Mouse (Mus musculus) hematopoietic stem cell, adult 5-6 weeks (primary cell): ENCODE measurements around the gene Scnm1. TPM values are rescaled to one million over a fixed set of nuclear protein-coding genes. Genes with fewer than 3 reads are reported as not detected.
"Not testable (repeated sequence)": the region's sequence is repeated elsewhere in the genome, so short reads cannot be mapped to it uniquely, and the experiment has no call there.

Source experiments
- ATAC-seq, 2 experiments: fragments of 125-278 bp in 1 of 2; replicated peaks in 1 of 2; 2 replicates each; pipeline ENCODE4 v1.8.0; 2016 to 2017; ENCODE audit warnings: inconsistent platforms in 2 of 2, mild to moderate bottlenecking in 2 of 2, moderate number of reproducible peaks in 2 of 2, low read depth in 1 of 2, moderate TSS enrichment in 1 of 2; ENCODE audit not compliant: low FRiP score in 2 of 2, poor library complexity in 2 of 2, severe bottlenecking in 2 of 2, insufficient read depth in 1 of 2, low TSS enrichment in 1 of 2
- total RNA-seq: library from RNA; stranded (forward); fragments of 172-1452, 232-1000 nt; gene quantifications from 2 replicates; pipeline ENCODE4 v1.2.3, GENCODE M21; 2017

Gene Scnm1
- total RNA-seq, 1 experiment from 2014 or later = 116 TPM

DNA sequence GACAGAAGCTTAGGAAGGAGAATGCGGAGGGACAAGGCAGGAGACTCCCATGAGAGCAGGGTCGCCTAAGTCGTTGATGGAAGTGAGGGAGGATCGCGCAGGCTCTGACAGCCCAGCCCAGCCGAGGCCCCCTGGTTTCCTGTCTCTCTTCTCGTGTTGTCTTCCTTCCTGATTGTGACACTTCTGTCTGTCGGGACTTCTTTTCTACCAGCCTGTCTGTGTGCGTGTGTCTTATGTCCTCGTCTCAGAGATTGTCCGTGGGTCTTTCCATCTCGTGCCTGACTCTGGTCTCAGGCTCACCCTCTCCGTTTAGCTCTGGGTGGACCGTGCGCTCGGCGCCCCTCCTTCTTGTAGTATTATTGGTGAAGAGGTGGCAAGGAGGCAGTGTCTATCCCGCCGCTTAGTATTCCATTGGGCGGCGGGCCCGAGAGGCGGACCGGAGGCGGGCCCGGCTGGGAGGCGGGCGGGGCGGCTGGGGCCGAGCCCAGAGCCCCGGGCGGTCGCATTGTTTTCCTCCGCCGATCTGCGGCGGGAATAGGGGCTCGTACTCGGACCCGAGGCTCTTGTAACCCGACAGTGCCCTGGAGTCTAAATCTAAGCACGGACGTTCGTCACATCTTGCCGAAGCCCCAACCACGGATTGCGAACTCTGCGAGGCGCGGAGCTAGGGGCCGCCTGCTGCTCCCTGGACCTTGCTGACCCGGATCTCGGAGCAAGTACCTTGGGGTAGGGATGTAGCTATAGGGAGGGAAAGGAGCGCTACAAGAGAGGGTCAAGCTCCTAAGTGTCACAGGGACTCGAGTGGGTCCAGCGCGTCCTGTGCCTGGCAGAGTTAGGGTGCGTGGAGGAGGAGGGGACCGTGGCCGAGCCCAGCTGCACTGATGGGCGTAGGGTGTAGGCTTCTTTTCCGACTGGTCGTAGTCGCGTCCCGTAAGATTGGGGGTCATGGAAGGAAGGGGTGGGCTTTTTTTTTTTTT is 26.5 kb upstream of the Scnm1 start, which contains the start of gene Sema6c:
Gene Sema6c, plus strand, starts transcription at position 471 of the 977 bp plus-strand sequence.
- ATAC-seq = peak; percentile 98 to 99

DNA sequence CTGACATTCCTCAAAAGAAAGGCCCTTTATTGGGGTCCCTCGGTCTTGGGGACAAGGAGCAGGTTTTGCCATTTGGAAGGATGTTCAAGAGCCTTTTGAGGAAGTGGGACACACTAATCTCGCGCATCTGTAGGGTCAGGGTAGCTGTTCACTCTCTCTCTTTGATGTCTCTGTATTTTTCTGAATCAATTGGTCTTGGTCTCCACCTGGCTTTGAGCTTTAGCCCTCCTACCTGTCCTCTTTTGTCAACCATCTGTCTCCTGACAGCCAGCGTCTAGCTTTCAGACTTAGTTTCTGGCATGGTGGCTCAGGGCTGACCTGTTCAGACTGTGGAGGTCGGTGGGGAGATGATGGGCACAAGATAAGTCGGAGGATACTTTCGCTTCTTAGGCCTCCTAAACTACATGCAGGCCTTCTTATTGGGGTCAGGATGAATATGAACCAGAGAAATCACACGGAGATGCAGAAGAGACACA is 25.7 kb upstream of the Scnm1 start:
- no peak for ATAC-seq

DNA sequence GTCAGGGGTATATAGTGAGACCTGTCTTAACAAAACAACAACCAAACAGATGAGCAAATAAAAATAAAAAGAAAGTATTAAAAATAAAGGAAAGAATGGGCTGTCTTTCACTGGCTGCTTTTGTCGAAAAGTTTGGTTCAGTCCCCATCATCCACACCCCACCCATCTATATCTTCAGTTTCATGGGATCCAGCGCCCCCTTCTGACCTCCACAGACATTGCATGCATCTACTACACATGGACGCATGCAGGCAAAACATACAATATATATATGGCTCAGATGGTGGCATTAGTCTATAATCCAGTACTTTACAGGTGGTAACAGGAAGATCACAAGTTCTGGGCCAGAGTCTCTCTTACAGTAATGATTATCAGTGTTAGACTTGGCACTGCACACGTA is 20.1 kb upstream of the Scnm1 start:
- ATAC-seq = peak; percentile 73 to 81

DNA sequence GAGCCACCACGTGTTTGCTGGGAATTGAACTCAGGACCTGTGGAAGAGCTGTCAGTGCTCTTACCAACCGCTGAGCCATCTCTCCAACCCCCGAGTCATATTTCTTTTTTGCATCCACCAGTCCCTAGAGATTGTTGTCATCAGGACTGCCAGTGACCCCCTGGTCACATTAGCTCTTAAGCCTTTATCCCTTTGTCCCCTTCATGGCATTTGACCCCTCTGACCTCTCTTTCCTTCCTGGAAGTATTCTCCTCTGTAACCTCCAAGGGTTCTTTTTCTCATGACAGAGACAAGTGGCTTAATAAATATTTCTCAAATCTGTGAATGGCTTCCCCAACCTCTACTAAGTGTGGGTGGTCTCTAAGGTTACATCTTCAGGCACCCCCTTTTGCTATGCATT is 14.1 kb upstream of the Scnm1 start:
- ATAC-seq = no peak

GRCm38 (mm10) chr3:95142617-95143011 is 8.8 kb upstream of the Scnm1 start:
- ATAC-seq = peak; percentile 79

GRCm38 (mm10) chr3:95141952-95142616 is 8.3 kb upstream of the Scnm1 start, which contains the start of gene Tnfaip8l2:
Gene Tnfaip8l2, minus strand, starts transcription at chr3:95142360.
- peak; percentile 0 to 55; a peak in 1 of 4 replicates for ATAC-seq

GRCm38 (mm10) chr3:95141474-95141873 is 7.7 kb upstream of the Scnm1 start:
- peak; percentile 74 to 80 for ATAC-seq

DNA sequence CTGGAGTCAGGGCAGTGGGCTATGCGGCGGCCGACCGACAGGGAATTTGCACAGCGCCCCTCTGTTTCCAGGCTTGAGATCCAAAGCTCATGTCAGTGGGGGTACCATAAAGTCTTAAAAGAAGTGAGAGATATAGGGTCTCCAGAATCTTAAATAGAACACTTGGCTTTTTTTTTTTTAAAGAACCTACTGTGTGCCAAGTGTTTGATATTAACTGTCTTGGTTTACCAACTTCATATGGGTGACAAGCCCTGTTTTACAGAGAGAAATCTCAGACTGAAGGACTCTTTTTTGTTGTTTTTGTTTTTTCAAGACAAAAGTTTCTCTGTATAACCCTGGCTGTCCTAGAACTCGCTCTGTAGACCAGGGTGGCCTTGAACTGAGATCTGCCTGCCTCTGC is 7.0 kb upstream of the Scnm1 start:
- ATAC-seq = no peak

GRCm38 (mm10) chr3:95140289-95140595 is 6.4 kb upstream of the Scnm1 start:
- no peak for ATAC-seq

- ATAC-seq = no peak
Measured at GRCm38 (mm10) chr3:95139586-95140288, 5.9 kb upstream of the Scnm1 start.

DNA sequence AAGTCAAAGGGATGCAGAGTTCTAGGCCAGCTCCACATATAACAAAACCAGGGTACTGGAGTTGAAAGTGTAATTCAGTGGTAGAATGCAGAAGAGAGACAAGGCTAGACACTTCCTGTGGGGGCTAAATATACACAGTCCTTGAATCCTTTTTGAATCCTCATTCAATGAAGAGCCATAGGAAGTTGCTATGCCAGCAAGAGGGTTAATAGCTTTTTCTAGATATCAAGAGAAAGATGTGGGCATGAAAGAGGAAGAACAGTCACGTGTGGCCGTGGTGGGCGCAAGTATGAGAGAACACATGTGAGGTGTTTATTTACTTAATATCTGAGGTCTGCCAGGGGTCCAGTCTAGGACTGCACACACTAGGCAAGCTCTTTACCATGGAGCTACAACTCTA is 2.5 kb upstream of the Scnm1 start:
- peak in 1 of 2 experiments; percentile 13; a peak in 1 of 4 replicates for ATAC-seq

DNA sequence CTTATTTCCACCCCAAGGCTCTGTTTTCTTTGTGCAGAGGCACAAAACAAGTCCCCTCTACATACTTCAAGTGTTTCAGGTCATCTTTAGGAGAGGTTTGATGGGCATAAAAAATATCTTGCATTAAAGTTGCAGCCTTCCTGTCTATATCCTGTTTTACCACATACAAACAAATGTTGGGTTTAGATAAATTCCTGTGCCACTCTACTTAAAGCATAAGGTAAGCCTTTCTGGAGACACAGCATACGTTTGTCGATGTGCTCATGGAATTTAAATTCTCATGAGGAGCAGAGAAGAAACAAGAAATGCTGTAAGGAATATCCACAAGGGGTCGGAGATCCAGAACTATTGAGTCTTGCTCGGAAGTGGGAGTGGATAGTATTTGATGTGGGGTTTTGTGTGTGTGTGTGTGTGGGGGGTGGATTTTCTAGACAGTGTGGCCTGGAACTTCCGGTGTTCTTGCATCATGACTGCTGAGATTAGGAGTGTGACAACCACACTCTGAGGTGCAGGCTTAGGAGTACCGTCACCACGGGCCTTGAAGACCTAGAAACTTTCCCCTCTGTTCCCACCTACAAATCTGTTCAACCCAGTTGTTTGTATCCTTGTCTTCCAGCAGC is 1.7 kb upstream of the Scnm1 start:
- peak; percentile 30; a peak in 2 of 4 replicates for ATAC-seq

DNA sequence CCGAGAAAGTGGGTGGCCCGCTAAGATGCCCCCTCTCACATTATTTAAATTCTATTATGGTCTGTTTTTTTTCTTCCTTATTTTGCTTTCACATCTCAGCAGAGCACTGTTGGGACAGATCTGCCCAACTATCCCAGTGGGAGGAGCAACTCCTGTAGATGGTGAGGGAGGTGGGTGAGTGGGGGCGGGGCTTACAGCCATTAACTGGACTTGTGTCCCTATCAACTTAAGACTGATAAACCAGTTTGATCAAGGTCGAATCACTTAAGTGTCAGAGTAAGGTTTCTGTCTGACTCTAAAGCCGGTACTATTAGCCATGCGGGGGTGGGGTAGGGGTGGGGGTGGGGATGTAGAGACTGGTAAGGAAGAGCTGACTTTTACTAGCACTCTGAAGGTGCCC is 1.2 kb upstream of the Scnm1 start:
- ATAC-seq = no peak; a peak in 1 of 4 replicates

DNA sequence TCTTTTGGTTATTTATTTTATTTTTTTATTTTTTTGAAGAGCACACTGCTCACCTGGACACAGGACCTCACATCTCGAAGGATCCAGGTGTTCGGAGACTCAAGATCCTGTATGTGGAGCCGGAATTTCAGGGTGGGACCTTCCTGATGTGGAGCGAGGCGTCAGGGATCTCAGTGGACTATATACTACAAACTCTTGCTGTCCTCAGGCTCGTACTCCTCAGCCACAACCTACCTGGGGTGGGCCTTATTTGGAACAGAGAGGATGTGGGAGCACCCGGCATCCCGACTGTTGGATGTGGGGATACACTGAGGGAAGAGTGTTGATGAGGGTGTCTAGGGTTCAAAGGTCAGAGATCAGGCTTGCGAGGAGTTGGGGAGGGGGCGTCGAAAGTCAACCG is 322 bp upstream of the Scnm1 start:
- 0 out of 4 replicates have a peak, but pooled peaks have one; percentile 2 to 5 for ATAC-seq

GRCm38 (mm10) chr3:95133176-95133575 is 635 bp downstream of the Scnm1 start:
- ATAC-seq = 0 out of 4 replicates have a peak, but pooled peaks of 1 of the 2 experiments have one; percentile 1

DNA sequence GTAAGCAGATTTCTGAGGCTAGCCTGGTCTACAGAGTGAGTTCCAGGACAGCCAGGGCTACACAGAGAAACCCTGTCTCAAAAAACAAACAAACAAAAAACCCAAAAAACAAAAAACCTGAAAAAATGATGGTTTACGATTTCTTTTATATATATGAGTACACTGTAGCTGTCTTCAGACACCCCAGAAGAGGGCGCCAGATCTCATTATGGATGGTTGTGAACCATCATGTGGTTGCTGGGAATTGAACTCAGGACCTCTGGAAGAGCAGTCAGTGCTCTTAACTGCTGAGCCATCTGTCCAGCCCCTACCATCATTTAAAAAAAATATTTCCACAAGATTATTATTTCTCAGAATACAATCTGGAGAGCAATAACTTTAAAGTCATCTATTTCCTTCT is 1.4 kb downstream of the Scnm1 start:
- not testable (repeated sequence) for ATAC-seq

GRCm38 (mm10) chr3:95130081-95130480 is 3.7 kb downstream of the Scnm1 start:
- no peak for ATAC-seq
